Mouse (Mus musculus): ENCODE results near the gene Tm9sf4. TPM values are rescaled to one million over a fixed set of nuclear protein-coding genes. Genes with fewer than 3 reads are reported as not detected.
A peak's percentile ranks its signal among the peaks of the same experiment; 100 is the strongest.

Tm9sf4 gene
- polyA plus RNA-seq, 1 experiment from 2014 or later = 77.9 TPM

GRCm38 (mm10) chr2:153227959-153228358 is 66.9 kb downstream of the Tm9sf4 start:
- Histone ChIP-seq H3K4me1 (replicated peaks; ENCODE audit: control insufficient read depth, insufficient read depth, low read length) (peaks cover 6% of the 10 kb centered on the region), H3K4me2 (replicated peaks; ENCODE audit: low read depth, low read length) (no peak overlapping the region), H3K9ac (ENCODE audit: low read depth, low read length) (no peak overlapping the region), H3K27me3 (ENCODE audit: control insufficient read depth, insufficient read depth, low read length) (no peaks in the 10 kb centered on the region), H3K27ac (ENCODE audit: low read depth, low read length) (no peak overlapping the region), H3K9me3 (ENCODE audit: control insufficient read depth, low read length) (no peaks in the 10 kb centered on the region), H3K36me3 (ENCODE audit: control insufficient read depth, insufficient read depth, low read length) (peaks cover 17% of the 10 kb centered on the region), H3K4me3 (ENCODE audit: low read depth, low read length) (no peak overlapping the region)
- WGBS = 90% methylated on average over 4 of the region's 4 CpGs
- DNase-seq (ENCODE audit: low spot score) = no peak
- ATAC-seq (ENCODE audit: low FRiP score) = no peak

GRCm38 (mm10) chr2:153228523-153228922 is 67.4 kb downstream of the Tm9sf4 start:
- no peak overlapping the region for H3K27ac ChIP-seq (ENCODE audit: low read depth, low read length)
- H3K4me1 ChIP-seq (replicated peaks; ENCODE audit: control insufficient read depth, insufficient read depth, low read length) = peaks cover 6% of the 10 kb centered on the region
- peaks cover 17% of the 10 kb centered on the region for H3K36me3 ChIP-seq (ENCODE audit: control insufficient read depth, insufficient read depth, low read length)
- no peak overlapping the region for H3K9ac ChIP-seq (ENCODE audit: low read depth, low read length)
- H3K4me2 ChIP-seq (replicated peaks; ENCODE audit: low read depth, low read length) = no peak overlapping the region
- WGBS = 88% methylated on average over 5 of the region's 5 CpGs
- DNase-seq (ENCODE audit: low spot score) (no peak), ATAC-seq (ENCODE audit: low FRiP score) (no peak)
- no peak overlapping the region for H3K4me3 ChIP-seq (ENCODE audit: low read depth, low read length)
- no peaks in the 10 kb centered on the region for H3K9me3 ChIP-seq (ENCODE audit: control insufficient read depth, low read length)
- no peaks in the 10 kb centered on the region for H3K27me3 ChIP-seq (ENCODE audit: control insufficient read depth, insufficient read depth, low read length)

- WGBS = 80% methylated on average over 4 of the region's 4 CpGs
- H3K36me3 ChIP-seq (ENCODE audit: control insufficient read depth, insufficient read depth, low read length) = peaks cover 3% of the 10 kb centered on the region
- no peak for DNase-seq (ENCODE audit: low spot score)
Observed at GRCm38 (mm10) chr2:153237193-153237592, 76.1 kb downstream of the Tm9sf4 start.

GRCm38 (mm10) chr2:153237891-153238290 is 76.8 kb downstream of the Tm9sf4 start:
- Histone ChIP-seq H3K27me3 (ENCODE audit: control insufficient read depth, insufficient read depth, low read length) (no peaks in the 10 kb centered on the region), H3K9me3 (ENCODE audit: control insufficient read depth, low read length) (no peaks in the 10 kb centered on the region), H3K4me3 (ENCODE audit: low read depth, low read length) (no peak overlapping the region), H3K27ac (ENCODE audit: low read depth, low read length) (no peak overlapping the region), H3K36me3 (ENCODE audit: control insufficient read depth, insufficient read depth, low read length) (no peaks in the 10 kb centered on the region), H3K4me2 (replicated peaks; ENCODE audit: low read depth, low read length) (no peak overlapping the region), H3K4me1 (replicated peaks; ENCODE audit: control insufficient read depth, insufficient read depth, low read length) (peaks cover 3% of the 10 kb centered on the region), H3K9ac (ENCODE audit: low read depth, low read length) (no peak overlapping the region)
- WGBS = 81% methylated on average over 4 of the region's 4 CpGs
- ATAC-seq (ENCODE audit: low FRiP score) (no peak), DNase-seq (ENCODE audit: low spot score) (no peak)

More at GRCm38 (mm10) chr2:153237193-153237592, 76.1 kb downstream of the Tm9sf4 start:
- no peak overlapping the region for H3K4me2 ChIP-seq (replicated peaks; ENCODE audit: low read depth, low read length)
- H3K9me3 ChIP-seq (ENCODE audit: control insufficient read depth, low read length) = no peaks in the 10 kb centered on the region
- no peak for ATAC-seq (ENCODE audit: low FRiP score)
- H3K27ac ChIP-seq (ENCODE audit: low read depth, low read length) = no peak overlapping the region
- H3K4me1 ChIP-seq (replicated peaks; ENCODE audit: control insufficient read depth, insufficient read depth, low read length) = peaks cover 3% of the 10 kb centered on the region
- no peak overlapping the region for H3K4me3 ChIP-seq (ENCODE audit: low read depth, low read length)
- no peak overlapping the region for H3K9ac ChIP-seq (ENCODE audit: low read depth, low read length)
- H3K27me3 ChIP-seq (ENCODE audit: control insufficient read depth, insufficient read depth, low read length) = no peaks in the 10 kb centered on the region

GRCm38 (mm10) chr2:153238406-153238805 is 77.3 kb downstream of the Tm9sf4 start:
- H3K4me3 ChIP-seq (ENCODE audit: low read depth, low read length) = no peak overlapping the region
- H3K27ac ChIP-seq (ENCODE audit: low read depth, low read length) = no peak overlapping the region
- 85% methylated on average over 2 of the region's 2 CpGs for WGBS
- ATAC-seq (ENCODE audit: low FRiP score) = no peak
- H3K4me2 ChIP-seq (replicated peaks; ENCODE audit: low read depth, low read length) = no peak overlapping the region
- no peaks in the 10 kb centered on the region for H3K9me3 ChIP-seq (ENCODE audit: control insufficient read depth, low read length)
- no peaks in the 10 kb centered on the region for H3K36me3 ChIP-seq (ENCODE audit: control insufficient read depth, insufficient read depth, low read length)
- H3K27me3 ChIP-seq (ENCODE audit: control insufficient read depth, insufficient read depth, low read length) = no peaks in the 10 kb centered on the region
- no peak for DNase-seq (ENCODE audit: low spot score)
- H3K9ac ChIP-seq (ENCODE audit: low read depth, low read length) = no peak overlapping the region
- H3K4me1 ChIP-seq (replicated peaks; ENCODE audit: control insufficient read depth, insufficient read depth, low read length) = peaks cover 3% of the 10 kb centered on the region

DNA sequence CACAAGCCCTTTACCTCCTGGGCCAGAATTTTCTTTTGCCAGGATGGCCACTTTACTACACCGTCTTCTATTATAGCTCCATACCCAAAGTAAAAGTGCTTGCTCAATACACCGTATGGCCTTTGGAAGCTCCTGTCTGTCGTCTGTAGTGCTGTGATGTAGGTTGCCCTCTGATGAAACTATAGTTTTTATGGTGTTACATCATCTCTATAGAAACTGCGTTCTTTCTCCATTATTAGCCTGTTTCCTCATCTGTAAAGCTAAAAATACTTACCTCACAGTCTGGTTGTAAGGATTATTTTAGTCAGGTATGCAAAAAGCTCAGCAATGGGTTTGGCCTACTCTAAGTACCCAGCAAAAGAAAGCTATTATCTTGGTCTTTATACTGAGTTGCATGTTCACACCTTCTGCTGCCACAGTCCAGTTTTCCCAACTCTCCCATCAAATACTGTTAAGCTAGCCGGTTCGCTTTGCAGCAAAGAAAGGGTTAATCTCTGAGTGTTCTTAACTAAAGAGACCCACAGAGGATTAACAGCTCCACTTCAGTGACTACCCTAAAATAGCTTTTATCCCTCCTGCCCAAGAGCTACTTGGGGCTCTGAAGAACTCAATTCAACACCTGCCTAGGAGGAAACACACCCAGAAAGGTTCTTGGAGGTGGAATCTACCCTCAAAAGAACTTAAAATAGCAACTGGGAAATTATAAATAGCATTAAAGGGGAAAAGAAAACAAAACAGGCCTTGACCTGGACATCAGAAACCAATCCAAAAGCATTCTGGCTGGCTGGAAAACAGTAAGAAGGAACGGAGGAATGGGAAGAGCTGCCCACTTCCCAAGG is 78.1 kb downstream of the Tm9sf4 start:
- H3K4me2 ChIP-seq (replicated peaks; ENCODE audit: low read depth, low read length) = peak overlapping the region; percentile 85
- H3K27ac ChIP-seq (ENCODE audit: low read depth, low read length) = no peak overlapping the region
- peak overlapping the region; percentile 98 for H3K4me3 ChIP-seq (ENCODE audit: low read depth, low read length)
- H3K27me3 ChIP-seq (ENCODE audit: control insufficient read depth, insufficient read depth, low read length) = no peaks in the 10 kb centered on the region
- DNase-seq (ENCODE audit: low spot score) (no peak), ATAC-seq (ENCODE audit: low FRiP score) (no peak)
- no peaks in the 10 kb centered on the region for H3K36me3 ChIP-seq (ENCODE audit: control insufficient read depth, insufficient read depth, low read length)
- 70% methylated on average over 7 of the region's 7 CpGs for WGBS
- no peaks in the 10 kb centered on the region for H3K9me3 ChIP-seq (ENCODE audit: control insufficient read depth, low read length)
- H3K4me1 ChIP-seq (replicated peaks; ENCODE audit: control insufficient read depth, insufficient read depth, low read length) = peaks cover 3% of the 10 kb centered on the region
- peak overlapping the region; percentile 98; the same call in 1 of the 2 replicates for H3K9ac ChIP-seq (ENCODE audit: low read depth, low read length)

- Histone ChIP-seq H3K9me3 (ENCODE audit: control insufficient read depth, low read length) (no peaks in the 10 kb centered on the region), H3K9ac (ENCODE audit: low read depth, low read length) (peak overlapping the region; percentile 98), H3K27me3 (ENCODE audit: control insufficient read depth, insufficient read depth, low read length) (no peaks in the 10 kb centered on the region), H3K4me1 (replicated peaks; ENCODE audit: control insufficient read depth, insufficient read depth, low read length) (peaks cover 3% of the 10 kb centered on the region), H3K27ac (ENCODE audit: low read depth, low read length) (0 out of 2 replicates have a peak overlapping the region, but pooled peaks have one; percentile 12), H3K36me3 (ENCODE audit: control insufficient read depth, insufficient read depth, low read length) (no peaks in the 10 kb centered on the region), H3K4me3 (ENCODE audit: low read depth, low read length) (peak overlapping the region; percentile 98), H3K4me2 (replicated peaks; ENCODE audit: low read depth, low read length) (peak overlapping the region; percentile 85)
- 9% methylated on average over 21 of the region's 22 CpGs for WGBS
- ATAC-seq (ENCODE audit: low FRiP score) = no peak
- DNase-seq (ENCODE audit: low spot score) = peak; percentile 49
Observed at GRCm38 (mm10) chr2:153239860-153240480, 78.9 kb downstream of the Tm9sf4 start.

- peaks cover 3% of the 10 kb centered on the region for H3K4me1 ChIP-seq (replicated peaks; ENCODE audit: control insufficient read depth, insufficient read depth, low read length)
- peak overlapping the region; percentile 98 for H3K4me3 ChIP-seq (ENCODE audit: low read depth, low read length)
- no peaks in the 10 kb centered on the region for H3K36me3 ChIP-seq (ENCODE audit: control insufficient read depth, insufficient read depth, low read length)
- H3K4me2 ChIP-seq (replicated peaks; ENCODE audit: low read depth, low read length) = peak overlapping the region; percentile 85
- peak overlapping the region; percentile 98 for H3K9ac ChIP-seq (ENCODE audit: low read depth, low read length)
- H3K9me3 ChIP-seq (ENCODE audit: control insufficient read depth, low read length) = no peaks in the 10 kb centered on the region
- ATAC-seq (ENCODE audit: low FRiP score) = peak; percentile 78; the same call in 1 of the 2 replicates
- H3K27ac ChIP-seq (ENCODE audit: low read depth, low read length) = peak overlapping the region; percentile 87
- WGBS = under 1% methylated on average over 32 of the region's 33 CpGs
- DNase-seq (ENCODE audit: low spot score) = no peak
- H3K27me3 ChIP-seq (ENCODE audit: control insufficient read depth, insufficient read depth, low read length) = no peaks in the 10 kb centered on the region
Observed at GRCm38 (mm10) chr2:153240701-153241235, 79.7 kb downstream of the Tm9sf4 start.

Measured in hindbrain, embryonic 11.5 days (tissue).